Mouse (Mus musculus) kidney, postnatal 0 days (tissue): ENCODE results near the gene Smtnl2. TPM values are rescaled to one million over a fixed set of nuclear protein-coding genes. Genes with fewer than 3 reads are reported as not detected.
A peak's percentile ranks its signal among the peaks of the same experiment; 100 is the strongest.

Source experiments
- ATAC-seq: fragments of 200-750 bp; cut with Nextera tagmentation; replicated peaks from 2 replicates; pipeline ENCODE4 v1.8.0; 2017; ENCODE audit warnings: low read depth, moderate number of reproducible peaks, moderate TSS enrichment, moderate library complexity; ENCODE audit not compliant: low FRiP score
- DNase-seq: peaks from one replicate; pipeline ENCODE4 v3.0.0-alpha.2; 2016; ENCODE audit warnings: low spot score
- H3K27ac ChIP-seq: fragments of 300-500 bp; sonication (generic); 2 replicates; pipeline ENCODE4 v1.5.1; 2014; ENCODE audit warnings: mild to moderate bottlenecking
- H3K27me3 ChIP-seq: fragments of 300-500 bp; sonication (generic); 2 replicates; pipeline ENCODE4 v1.6.1; 2014; ENCODE audit warnings: low read length, mixed read lengths; ENCODE audit not compliant: insufficient read depth
- H3K36me3 ChIP-seq: fragments of 300-500 bp; sonication (generic); 2 replicates; pipeline ENCODE4 v1.6.1; 2014; ENCODE audit warnings: low read length, mixed read lengths; ENCODE audit not compliant: insufficient read depth
- H3K4me1 ChIP-seq: fragments of 300-500 bp; sonication (generic); replicated peaks from 2 replicates; pipeline ENCODE4 v1.6.1; 2014; ENCODE audit warnings: antibody characterized with exemption, low read length, mixed read lengths; ENCODE audit not compliant: insufficient read depth
- H3K4me2 ChIP-seq: fragments of 300-500 bp; sonication (generic); 2 replicates; pipeline ENCODE4 v1.6.1; 2014; ENCODE audit warnings: mild to moderate bottlenecking, low read length, moderate library complexity, mixed read lengths
- H3K4me3 ChIP-seq: fragments of 300-500 bp; sonication (generic); replicated peaks from 2 replicates; pipeline ENCODE4 v1.5.1; 2014; ENCODE audit warnings: low read depth, low read length
- H3K9ac ChIP-seq: fragments of 300-500 bp; sonication (generic); 2 replicates; pipeline ENCODE4 v1.6.1; 2014; ENCODE audit warnings: low read depth, low read length
- H3K9me3 ChIP-seq: fragments of 300-500 bp; sonication (generic); replicated peaks from 2 replicates; pipeline ENCODE4 v1.6.1; 2016; ENCODE audit warnings: low read length, inconsistent platforms, mixed read lengths
- CTCF ChIP-seq: IDR thresholded peaks from 2 replicates; pipeline ENCODE4 v1.5.1; 2016; ENCODE audit warnings: antibody characterized with exemption, low read depth, mild to moderate bottlenecking, moderate library complexity
- WGBS: fragments of 180-500 bp; shearing (Covaris S2); extraction: QIAGEN DNeasy Blood & Tissue Kit; methylation state at CpG from one replicate; pipeline ENCODE4 v1.1.7; 2014; 5-methylcytosine and 5-hydroxymethylcytosine counted together
- polyA plus RNA-seq: library from polyadenylated mRNA; unstranded; fragments of >200 nt; fragmentation: Nextera tagmentation; extraction: Ambion mirVana; gene quantifications from 2 replicates; pipeline ENCODE4 v1.2.1, GENCODE M21; 2015

Smtnl2 gene
- polyA plus RNA-seq, 1 experiment from 2014 or later = 112 TPM

DNA sequence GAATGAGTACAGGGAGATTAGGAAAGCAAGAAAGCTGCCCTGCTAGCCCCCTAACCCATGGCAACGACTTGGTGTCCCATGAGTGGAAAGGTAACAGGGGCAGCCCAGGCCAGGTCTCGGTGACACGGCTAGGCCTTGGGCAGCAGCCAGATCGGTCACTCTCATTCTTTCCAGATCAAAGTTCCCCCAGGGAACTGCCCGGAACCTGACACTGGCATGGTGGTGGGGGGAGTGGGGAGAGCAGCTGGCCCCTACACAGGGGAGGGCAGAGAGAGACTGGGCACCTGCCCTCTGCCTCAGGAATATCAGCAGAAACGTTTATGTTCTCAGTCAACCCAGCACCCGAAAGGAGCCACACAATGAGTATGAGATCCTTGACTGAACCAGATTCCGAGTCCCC lies 6.7 kb upstream of the Smtnl2 start:
- ATAC-seq (peak; percentile 69), DNase-seq (peak; percentile 52)
- H3K9ac ChIP-seq = no peak overlapping the region
- peak overlapping the region; percentile 36; the same call in 1 of the 2 replicates for H3K27ac ChIP-seq
- no peak overlapping the region for H3K4me3 ChIP-seq
- H3K4me2 ChIP-seq = no peak overlapping the region
- H3K36me3 ChIP-seq = no peaks in the 10 kb centered on the region
- H3K4me1 ChIP-seq = peaks cover 15% of the 10 kb centered on the region; the same call in 1 of the 2 replicates
- no peaks in the 10 kb centered on the region for H3K9me3 ChIP-seq
- no peaks in the 10 kb centered on the region for H3K27me3 ChIP-seq
- 25% methylated on average over 8 of the region's 8 CpGs for WGBS
- TF ChIP-seq CTCF = no peak

DNA sequence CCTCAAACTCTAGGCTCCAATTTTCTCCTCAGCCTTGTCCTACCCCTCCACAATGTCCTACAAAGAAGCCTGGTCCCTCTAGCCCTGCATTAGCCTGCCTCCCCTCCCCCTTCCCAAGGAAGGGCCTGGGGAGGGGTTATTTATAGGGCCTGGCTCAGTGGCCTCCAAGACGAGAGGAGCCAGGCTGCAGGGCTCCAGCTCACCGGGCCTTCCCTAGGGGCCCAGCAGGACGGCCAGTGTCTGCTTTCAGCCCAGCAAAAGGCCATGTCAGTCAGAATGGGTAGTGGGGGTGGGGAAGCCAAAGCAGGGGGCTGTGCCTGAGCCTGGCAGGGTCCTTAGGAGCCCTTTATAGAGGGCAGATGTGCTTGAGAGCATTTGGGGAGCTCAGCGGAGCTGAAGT lies 5.9 kb upstream of the Smtnl2 start:
- TF ChIP-seq CTCF = no peak
- ATAC-seq = no peak
- 26% methylated on average over 4 of the region's 4 CpGs for WGBS

DNA sequence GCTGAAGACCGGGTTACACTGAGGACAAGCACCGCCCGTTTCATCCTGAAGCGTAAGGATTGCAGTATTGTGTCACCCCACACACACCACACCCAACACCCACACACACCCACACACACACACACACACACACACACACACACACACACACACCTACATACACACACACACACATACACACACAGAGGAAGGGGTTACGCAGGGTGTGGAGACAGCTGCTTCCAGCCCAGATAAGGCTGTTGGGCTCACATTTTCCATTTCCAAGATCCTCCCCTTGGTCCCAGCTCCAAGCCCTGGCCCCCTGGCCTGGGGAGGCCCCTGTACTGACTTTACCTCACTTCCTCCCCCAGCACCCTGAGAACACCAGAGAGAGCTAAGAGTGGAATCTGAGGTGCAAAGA lies 5.2 kb upstream of the Smtnl2 start:
- Histone ChIP-seq H3K4me3 (no peak overlapping the region), H3K9ac (no peak overlapping the region), H3K36me3 (no peaks in the 10 kb centered on the region), H3K27me3 (no peaks in the 10 kb centered on the region), H3K9me3 (no peaks in the 10 kb centered on the region), H3K27ac (no peak overlapping the region), H3K4me1 (peaks cover 19% of the 10 kb centered on the region; the same call in 1 of the 2 replicates), H3K4me2 (no peak overlapping the region)
- WGBS = 73% methylated on average over 5 of the region's 5 CpGs
- no peak for ATAC-seq
- DNase-seq = no peak
- no peak for TF ChIP-seq CTCF

More for the DNA sequence above, 5.9 kb upstream of the Smtnl2 start:
- Histone ChIP-seq H3K4me3 (no peak overlapping the region), H3K9me3 (no peaks in the 10 kb centered on the region), H3K4me2 (no peak overlapping the region), H3K4me1 (peaks cover 15% of the 10 kb centered on the region; the same call in 1 of the 2 replicates), H3K27me3 (no peaks in the 10 kb centered on the region), H3K9ac (no peak overlapping the region), H3K27ac (no peak overlapping the region), H3K36me3 (no peaks in the 10 kb centered on the region)
- no peak for DNase-seq

DNA sequence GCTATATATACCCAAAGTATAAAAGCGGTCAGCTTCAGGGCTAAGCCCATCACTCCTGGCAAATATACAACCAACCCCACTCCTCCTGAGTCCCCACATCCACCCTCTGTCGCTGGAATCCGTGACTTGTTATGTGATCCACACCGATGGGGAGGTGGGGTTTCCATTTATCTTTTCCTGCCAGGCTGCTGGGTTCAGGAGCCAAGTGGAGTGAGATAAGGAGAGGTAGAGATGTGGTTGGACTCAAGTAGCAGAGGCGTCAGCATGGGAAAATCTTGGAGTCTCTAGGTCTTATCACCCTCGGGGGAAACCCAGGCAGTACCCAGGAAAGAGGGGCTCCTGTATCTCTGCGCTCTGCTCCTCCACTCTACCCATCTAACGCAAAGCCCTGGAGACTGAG lies 3.6 kb upstream of the Smtnl2 start:
- Histone ChIP-seq H3K4me3 (no peak overlapping the region), H3K27ac (no peak overlapping the region), H3K4me2 (no peak overlapping the region), H3K36me3 (no peaks in the 10 kb centered on the region), H3K9me3 (no peaks in the 10 kb centered on the region), H3K4me1 (peaks cover 19% of the 10 kb centered on the region; the same call in 1 of the 2 replicates), H3K9ac (no peak overlapping the region), H3K27me3 (no peaks in the 10 kb centered on the region)
- TF ChIP-seq CTCF = no peak
- 66% methylated on average over 8 of the region's 8 CpGs for WGBS
- ATAC-seq (no peak), DNase-seq (no peak)

DNA sequence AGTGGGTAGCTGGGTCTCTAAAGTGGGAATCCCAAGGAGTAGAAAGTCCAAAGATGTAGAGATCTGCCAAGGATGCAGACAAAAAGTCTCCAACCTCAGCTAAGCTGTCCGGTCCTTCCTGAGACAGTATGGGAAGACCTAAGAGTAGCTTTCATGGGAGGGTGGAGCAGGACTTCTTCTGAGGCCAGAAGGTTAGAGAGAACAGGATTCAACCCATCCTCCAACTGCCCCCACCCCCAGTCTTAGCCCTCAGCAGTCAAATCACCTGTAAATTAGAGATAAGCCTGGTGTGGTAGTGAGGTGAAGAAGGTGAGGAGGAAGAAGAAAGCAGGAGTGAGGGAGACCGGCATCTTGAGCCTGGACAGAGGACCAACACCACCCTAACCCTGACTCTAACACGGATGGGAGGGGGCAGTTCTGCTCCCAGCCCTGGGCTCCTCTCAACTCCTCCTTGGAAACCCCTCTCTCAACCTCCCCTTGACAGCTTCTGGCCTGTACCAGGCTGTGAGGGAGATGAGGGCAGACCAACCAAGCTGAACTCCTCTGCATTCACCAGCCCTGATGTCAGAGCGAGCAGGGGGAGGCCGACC lies 2.2 kb upstream of the Smtnl2 start:
- ATAC-seq (no peak), DNase-seq (peak; percentile 50)
- no peak overlapping the region for H3K9ac ChIP-seq
- no peaks in the 10 kb centered on the region for H3K9me3 ChIP-seq
- no peak overlapping the region for H3K4me2 ChIP-seq
- no peak for TF ChIP-seq CTCF
- 47% methylated on average over 5 of the region's 5 CpGs for WGBS
- H3K36me3 ChIP-seq = no peaks in the 10 kb centered on the region
- H3K27ac ChIP-seq = no peak overlapping the region; the same call in 1 of the 2 replicates
- H3K4me1 ChIP-seq = peaks cover 22% of the 10 kb centered on the region; the same call in 1 of the 2 replicates
- no peak overlapping the region for H3K4me3 ChIP-seq
- no peaks in the 10 kb centered on the region for H3K27me3 ChIP-seq

DNA sequence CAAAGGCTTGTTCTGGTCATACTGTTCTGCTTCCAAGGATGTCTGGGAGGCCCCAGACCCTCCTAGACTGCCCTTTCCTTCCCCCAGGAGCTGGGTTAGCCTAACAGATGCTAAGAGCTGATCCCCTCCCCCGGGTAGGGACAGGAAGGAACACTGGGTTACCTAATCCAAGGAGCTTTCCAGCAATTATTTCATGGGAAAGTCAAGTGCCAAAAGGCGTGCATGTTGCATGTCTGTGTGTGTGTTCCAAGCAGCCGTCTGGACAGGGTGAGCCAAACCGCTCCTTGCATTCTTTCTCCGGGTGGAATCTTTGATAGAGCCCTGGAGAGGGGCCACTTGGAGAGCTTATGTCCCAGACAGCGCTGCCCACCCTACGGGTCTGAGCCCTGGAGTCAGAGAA lies 1.5 kb upstream of the Smtnl2 start:
- Histone ChIP-seq H3K4me1 (peaks cover 26% of the 10 kb centered on the region), H3K9me3 (no peaks in the 10 kb centered on the region), H3K36me3 (no peaks in the 10 kb centered on the region), H3K27ac (peak overlapping the region; percentile 13; the same call in 1 of the 2 replicates), H3K27me3 (no peaks in the 10 kb centered on the region), H3K4me2 (no peak overlapping the region), H3K4me3 (no peak overlapping the region), H3K9ac (no peak overlapping the region)
- ATAC-seq (no peak), DNase-seq (no peak)
- no peak for TF ChIP-seq CTCF
- 67% methylated on average over 7 of the region's 7 CpGs for WGBS
